Mouse (Mus musculus) 3T3-L1 (cell line): ENCODE results near the gene Gm17542.
"Not testable (repeated sequence)": the region's sequence is repeated elsewhere in the genome, so short reads cannot be mapped to it uniquely, and the experiment has no call there.

Source experiments
- DNase-seq: peaks from one replicate; pipeline ENCODE4 v3.0.0-alpha.2; 2015; ENCODE audit warnings: low read depth, low spot score

Gm17542 gene

GRCm38 (mm10) chr10:58718110-58718509 lies at the start of gene Gm17542:
Gm17542 (minus strand) TSS chr10:58718210.
- not testable (repeated sequence) for DNase-seq

- no peak for DNase-seq
Measured at GRCm38 (mm10) chr10:58739779-58740178, 21.8 kb upstream of the Gm17542 start.

- DNase-seq, result no peak
Measured at GRCm38 (mm10) chr10:58738152-58738551, 20.1 kb upstream of the Gm17542 start.

DNA sequence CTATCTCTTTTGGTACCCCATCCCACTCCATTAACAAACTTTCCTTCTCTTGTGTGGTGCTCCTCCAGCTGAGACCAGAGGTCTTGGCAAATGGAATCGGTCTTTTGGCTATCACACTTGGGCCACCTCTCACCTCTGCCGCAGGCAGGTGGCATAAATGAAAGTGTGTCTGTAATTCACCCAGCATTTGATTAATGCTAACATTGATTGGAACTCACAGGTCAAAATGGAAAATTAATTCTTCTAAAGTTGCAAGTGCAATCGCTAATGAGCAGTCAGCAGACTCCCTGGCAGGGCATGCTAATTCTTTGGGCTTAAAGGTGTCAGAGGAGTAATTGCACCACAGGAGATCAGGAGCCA lies 3.2 kb downstream of the Gm17542 start:
- no peak for DNase-seq

- no peak for DNase-seq
Measured at GRCm38 (mm10) chr10:58713855-58714788, 3.9 kb downstream of the Gm17542 start.

- no peak for DNase-seq
Measured at GRCm38 (mm10) chr10:58713225-58713624, 4.8 kb downstream of the Gm17542 start.

DNA sequence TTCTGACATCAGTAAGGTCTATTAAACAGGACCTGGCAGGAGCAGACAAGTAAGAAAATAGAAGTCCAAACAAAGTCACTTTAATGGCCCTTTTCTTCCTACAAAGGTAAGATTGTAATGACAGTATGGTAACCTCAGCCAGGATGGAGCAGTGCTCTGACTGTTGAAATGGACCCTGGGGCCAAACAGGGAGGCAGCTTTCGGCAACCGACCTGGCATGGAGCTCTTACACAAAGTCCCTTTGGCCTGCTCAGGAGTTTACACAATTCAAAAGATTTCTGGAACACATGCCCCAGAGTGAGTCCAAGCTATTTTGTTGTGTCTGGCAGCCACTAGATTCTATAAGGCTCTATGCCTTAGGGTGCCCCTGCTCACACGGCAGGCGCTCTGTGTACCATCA lies 9.0 kb downstream of the Gm17542 start:
- no peak for DNase-seq

DNA sequence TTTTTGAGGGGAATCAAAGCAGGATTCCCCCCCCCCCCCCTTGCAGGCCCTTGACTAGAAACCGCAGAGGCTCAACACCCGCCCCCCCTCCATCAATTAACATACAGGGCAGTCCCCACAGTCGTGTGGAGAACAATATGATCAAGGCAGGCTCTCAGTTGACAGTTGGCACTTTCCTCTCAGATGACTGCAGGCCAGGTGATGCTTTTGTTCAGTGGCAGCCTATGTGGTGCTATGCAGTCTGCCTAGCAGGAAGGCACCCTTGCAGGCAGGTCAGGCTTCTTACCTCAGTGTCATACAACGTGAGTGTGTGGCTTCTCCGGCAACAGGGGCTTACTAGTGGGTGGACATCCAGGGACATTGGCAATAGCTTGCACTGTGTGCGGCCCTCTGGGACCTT lies 17.4 kb downstream of the Gm17542 start:
- DNase-seq, result no peak

GRCm38 (mm10) chr10:58700160-58700559 lies 17.9 kb downstream of the Gm17542 start:
- DNase-seq, result no peak

DNA sequence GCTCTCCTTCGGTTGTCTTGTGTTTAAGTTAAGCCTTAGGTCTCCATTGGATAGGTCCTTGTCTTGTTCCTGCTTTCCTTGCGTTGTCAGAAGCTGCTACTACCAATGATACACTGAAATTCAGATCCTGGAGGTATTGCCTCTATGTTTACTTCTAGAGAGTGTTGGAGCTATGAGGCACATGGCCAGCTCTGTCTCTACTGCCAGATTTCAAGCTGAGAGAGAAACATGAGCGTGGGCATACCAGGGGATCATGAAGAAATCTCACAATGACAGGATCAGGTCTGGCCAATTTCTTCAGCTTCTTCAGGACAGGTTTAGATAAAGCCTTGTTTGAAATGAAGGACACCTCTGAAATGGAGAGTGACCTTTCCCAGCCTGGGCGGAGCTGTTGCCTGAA lies 19.1 kb downstream of the Gm17542 start:
- DNase-seq, result no peak

- DNase-seq, result no peak
Measured at GRCm38 (mm10) chr10:58691051-58691450, 27.0 kb downstream of the Gm17542 start.

GRCm38 (mm10) chr10:58679298-58679697 lies 38.7 kb downstream of the Gm17542 start:
- no peak for DNase-seq

- DNase-seq, result peak; percentile 17
Measured at GRCm38 (mm10) chr10:58675533-58675932, 42.5 kb downstream of the Gm17542 start, which contains the start of gene Edar. Edar (minus strand) TSS chr10:58675654.

GRCm38 (mm10) chr10:58673278-58674061 lies 44.5 kb downstream of the Gm17542 start:
- DNase-seq, result peak; percentile 78

DNA sequence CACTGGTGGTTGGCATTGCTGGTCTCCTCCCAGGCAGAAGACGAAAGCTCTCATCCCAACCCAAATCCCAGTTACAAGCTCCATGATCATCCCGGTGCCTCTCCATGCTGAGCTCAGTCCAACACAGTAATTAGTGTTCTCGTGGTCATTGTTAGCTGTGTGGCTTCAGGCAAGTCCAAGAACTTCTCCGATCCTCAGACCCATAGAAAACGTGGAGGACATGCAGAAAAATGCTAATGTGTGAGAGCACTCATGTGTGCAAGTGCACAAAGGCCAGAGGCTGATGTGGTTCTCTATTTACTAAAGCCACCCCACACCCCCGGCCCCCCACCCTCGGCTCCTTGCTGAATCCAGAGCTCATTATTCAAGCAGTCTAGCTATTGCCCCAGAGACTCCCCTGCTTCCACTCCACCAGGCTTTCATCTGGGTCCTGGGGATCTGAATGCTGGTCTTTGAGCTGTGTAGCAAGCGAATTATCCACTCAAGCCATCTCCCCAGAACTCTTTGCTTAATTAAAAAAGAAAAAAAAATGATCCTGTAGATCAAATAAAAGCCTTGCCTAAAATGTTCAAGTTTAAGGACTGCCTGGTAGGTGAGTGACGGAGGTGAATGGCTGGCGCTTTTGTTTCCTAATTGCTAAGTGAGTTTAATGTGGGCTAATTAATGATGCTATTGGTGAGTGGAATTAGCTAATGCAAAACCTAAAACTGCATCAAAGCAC lies 45.3 kb downstream of the Gm17542 start:
- no peak for DNase-seq

GRCm38 (mm10) chr10:58663868-58664267 lies 54.1 kb downstream of the Gm17542 start:
- no peak for DNase-seq
